Mouse (Mus musculus): ENCODE measurements at regions not wholly inside any gene's neighbourhood (a gene's known extent, or its start where the extent isn't known, plus 50 kb on each side); places are given as distances from the start of the nearest gene placed in this dataset.

DNA sequence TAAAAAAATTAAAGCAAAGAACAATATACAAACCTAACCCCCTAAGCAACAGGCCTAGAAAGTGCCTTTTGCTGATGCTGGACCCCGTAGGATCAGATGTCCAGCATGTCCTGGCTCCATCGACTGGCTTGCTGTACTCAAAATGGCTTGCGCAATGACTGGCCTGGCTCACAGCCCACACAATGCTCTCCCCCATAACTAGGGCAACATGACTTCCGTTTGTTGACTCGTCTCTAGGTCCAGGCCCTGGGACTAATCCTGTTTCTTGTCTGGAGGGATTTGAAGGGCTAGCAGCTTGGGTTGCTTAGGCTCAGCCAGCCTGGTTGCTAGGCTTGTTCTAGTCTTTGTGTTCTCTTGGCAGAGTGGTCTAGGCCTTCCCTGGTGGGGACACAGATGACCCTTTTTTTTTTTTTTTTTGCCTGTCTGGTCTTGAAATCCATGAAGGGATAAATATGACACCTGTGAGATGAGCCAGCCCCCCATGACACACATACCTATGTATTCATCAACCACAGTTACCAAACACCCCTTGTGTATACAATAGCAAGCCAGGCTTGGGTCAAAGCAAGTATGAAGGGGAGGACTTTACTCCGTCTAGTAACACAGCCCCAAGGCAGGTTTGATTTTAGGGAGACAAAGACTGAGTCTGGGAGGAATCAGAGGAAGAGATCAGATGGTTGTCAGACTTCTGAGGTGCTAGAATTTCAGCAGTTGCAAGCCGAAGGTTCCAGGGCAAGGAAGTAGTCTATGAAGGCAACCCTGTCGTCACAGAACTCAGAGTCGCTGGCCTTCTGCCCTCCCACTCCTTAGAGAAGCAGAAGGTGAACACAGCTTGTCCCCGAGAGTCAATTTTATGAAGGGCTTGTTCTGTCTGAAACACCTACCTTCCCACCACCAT is 120.0 kb upstream of the Hes1 start:
- DNase-seq (ENCODE audit: extremely low spot score in 1 of 2, low spot score in 1 of 2): no peak

DNA sequence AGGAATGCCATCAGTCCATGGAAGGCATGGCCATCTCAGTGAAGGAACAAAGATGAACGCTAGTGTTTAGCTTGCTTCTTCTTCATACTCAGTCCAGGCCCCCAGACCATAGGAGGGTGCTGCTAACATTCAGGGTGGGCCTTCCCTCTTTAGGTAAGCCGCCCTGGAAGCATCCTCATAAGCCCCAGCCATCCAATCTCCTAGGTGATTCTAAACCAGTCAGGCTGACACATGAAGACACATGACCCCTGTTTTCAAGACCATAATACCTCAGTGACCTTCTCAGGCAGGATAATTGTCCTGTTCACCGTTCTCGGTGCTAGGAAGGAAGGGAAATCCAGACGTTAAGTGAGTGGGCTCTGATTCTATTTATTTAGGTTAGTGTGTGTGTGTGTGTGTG is 119.2 kb upstream of the Hes1 start:
- no peak for DNase-seq (ENCODE audit: extremely low spot score in 1 of 2, low spot score in 1 of 2)

DNA sequence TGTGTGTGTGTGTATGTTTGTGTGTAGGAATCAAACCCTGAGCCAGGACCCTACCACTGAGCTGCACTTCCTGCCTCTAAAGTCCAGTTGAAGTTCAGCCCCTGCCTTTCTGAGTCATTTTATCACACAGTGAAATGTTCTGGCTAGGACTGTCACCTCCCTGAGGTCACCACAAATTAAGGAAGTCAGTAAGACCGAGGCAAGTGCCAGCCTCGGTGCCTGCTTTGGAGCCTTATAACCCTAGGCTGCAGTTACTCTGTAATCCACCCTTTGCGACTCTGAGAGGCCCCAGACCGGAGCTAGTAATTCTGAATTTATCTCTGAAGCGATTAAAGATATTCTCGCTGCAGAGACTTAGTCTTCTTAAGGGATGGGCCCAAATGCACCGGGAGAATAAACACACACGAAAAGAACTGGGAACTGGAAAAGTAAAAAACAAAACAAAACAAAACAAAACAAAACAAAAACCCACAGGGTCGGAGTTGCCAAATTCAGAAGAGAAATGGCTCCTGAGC is 118.8 kb upstream of the Hes1 start:
- DNase-seq (ENCODE audit: extremely low spot score in 1 of 2, low spot score in 1 of 2): no peak

DNA sequence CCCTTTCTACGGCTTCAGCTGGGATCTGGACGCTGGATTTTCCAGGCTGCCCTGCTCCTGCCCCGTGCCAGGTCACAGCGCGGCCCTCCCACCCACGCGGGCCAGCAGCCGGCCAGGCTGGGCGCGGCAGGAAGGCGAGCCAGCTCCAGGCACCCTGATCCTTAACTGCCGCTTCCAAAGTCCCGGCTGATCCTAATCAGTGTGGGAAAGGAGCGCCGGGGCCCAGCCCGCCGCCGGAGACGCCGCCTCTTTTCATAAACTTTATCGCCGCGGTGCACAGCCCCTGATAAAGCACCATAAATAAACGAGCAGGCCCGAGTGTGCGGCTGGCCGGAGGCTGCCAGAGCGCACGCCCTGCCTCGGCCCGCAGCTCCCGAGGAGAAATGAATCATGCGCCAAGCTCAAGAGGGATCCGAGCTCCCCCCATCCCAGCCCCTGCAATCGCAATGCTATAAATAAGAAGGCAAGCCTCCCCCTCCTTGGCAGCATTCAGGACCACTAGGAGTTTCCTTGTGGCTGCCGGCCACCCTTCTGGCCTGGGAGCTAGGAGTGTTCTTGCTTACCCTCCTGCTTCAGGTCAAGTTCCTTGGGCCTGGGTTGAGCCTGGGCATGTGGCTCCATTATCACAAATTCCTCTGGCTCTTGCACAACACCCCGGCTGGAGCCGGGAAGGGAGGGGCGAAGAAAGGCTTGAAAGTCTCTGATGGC is 118.1 kb upstream of the Hes1 start:
- peak in 1 of 2 experiments; percentile 11 for DNase-seq (ENCODE audit: extremely low spot score in 1 of 2, low spot score in 1 of 2)

DNA sequence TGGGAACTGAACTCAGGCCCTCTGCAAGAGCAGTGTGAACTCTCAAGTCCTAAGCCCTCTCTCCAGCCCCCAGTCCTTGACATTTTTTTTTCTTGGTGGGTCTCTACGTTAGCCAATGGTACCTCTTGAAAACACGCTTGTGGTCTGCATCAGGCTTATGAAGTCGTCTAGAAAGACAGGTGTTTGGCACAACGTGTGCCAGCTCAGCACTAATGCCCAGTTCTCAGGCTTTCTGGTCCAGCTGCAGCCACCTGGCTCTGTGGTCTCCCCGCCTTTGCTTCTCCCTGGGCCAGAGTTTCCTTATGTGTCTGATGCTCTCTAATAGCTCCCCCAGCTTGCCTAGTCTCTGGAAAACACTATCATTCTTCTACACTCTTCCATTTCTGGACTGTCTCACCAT is 117.2 kb upstream of the Hes1 start:
- DNase-seq (ENCODE audit: extremely low spot score in 1 of 2, low spot score in 1 of 2): no peak

DNA sequence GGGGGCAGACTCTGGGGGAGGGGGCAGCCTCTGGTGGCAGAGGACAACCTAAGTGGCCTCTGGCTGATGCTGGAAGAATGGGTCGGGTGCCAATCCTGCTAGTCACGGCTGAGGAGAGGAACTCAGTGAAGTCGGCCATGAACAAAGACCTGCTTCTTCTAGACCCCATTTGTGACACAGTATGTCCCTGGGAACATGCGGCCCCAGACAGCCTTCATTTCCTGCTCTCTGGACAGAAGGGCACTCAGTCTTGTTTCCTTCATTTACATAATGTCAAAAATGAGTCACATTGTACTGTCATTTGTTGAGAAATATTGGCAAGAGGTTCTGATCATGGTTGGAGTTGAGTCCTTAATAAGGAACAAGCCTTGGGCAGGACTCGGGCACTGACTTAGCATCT is 116.5 kb upstream of the Hes1 start:
- DNase-seq (ENCODE audit: extremely low spot score in 1 of 2, low spot score in 1 of 2): no peak

DNA sequence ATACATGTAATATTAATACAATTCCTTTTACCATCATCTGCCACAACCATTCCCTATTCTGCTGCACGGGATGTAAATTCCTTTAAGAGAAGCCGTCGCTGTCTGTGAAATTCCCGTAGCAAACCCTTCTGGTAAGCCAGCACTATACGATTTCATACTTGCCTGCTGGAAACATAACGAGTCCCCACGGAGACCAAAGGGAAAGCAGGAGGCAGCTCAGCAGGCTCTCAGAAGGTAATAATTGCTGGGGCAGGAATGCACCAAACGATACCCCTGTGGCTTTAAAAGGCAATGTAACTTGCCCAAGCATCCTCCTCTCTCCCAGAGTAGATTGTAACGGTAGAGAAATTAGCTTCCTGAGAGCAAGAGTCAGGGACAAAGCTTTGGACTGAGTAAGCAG is 114.0 kb upstream of the Hes1 start:
- no peak for DNase-seq (ENCODE audit: extremely low spot score in 1 of 2, low spot score in 1 of 2)

DNA sequence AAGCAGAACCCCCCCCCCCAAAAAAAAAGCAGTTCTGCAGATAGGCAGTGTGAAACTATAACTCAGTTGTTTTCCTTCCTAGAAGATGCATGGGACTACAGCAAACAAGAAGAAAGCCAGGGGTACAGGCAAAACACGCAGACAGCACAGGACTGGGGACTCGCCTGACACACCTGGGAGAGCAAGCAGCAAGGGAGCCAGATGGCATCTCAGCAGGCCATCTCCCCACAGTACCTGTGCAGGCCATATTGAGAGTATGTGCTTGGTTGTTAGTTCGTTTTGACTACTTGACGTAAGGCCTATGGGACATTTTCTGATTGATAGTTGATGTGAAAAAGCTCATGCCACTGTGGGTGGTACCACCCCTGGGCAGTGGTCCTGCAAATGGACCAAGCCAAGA is 113.4 kb upstream of the Hes1 start:
- DNase-seq (ENCODE audit: extremely low spot score in 1 of 2, low spot score in 1 of 2): no peak

DNA sequence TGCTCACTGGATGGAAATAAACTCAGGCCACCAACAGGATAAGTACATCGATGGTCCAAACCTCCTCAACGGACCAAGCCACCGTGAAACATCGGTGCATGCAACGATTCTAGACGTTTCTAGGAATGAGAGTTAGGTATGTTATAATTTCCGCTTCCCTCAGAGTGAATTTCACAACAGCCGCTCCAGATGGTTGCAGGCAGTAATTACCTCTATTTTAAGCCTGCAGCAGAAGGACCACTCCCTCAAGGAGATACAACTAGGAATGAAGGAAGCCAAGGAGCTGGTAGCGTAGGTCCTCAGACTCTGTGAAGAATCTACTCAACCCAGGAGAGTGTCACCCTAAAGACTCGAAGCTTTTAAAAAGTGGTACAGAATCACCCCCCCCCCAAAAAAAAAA is 109.5 kb upstream of the Hes1 start:
- no peak for DNase-seq (ENCODE audit: extremely low spot score in 1 of 2, low spot score in 1 of 2)

DNA sequence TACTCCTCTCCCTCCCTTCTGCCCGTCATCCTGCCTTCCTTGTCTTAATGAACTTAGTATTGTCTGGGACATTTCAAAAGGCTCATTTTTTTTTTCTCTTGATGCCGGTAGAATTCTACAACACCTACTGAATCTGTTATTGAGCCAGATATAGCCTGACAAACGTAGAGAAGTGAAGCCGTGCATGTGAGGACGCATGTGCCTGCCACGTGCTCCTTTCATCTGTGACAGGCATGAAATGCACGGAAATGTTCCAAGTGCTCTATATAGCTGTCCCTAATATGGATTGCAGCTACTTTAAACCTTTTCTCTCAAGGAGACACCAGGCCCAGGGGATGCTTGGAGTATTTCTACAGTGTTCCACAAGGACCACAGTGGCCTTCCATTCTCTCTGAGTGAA is 107.3 kb upstream of the Hes1 start:
- no peak for DNase-seq (ENCODE audit: extremely low spot score in 1 of 2, low spot score in 1 of 2)

DNA sequence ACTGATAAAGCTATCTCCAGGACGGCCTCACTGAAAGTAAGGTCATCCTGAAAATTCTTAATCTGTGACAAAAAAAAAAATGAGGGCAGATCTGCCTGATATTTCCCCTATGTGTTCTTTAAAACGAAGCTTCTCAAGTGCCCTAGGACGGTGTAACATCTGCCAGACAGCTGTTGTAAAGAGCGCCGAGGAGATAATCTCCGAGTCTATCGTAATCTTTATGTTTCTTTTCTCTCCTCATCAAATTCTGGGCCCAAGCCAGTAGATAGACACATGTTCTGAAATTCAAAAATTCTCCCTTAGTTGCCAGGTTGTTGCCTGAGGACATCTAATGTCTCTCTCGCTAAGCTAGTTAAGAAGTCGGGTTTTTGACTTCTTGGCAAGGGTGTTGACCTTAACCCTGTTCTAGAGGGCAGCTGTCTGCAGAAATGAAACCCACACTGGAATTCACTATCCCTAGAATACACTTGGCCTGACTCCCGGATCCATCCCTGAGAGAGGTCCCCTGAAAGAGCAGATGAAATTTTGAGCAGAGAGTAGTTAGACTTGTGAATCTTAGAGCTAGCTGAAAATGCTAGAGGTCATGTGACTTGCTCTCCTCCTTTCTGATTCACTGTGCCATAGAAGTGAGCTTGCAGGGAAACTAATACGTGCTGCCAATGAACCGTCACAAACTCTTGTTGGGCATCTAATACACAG is 104.1 kb upstream of the Hes1 start:
- no peak for DNase-seq (ENCODE audit: extremely low spot score in 1 of 2, low spot score in 1 of 2)

DNA sequence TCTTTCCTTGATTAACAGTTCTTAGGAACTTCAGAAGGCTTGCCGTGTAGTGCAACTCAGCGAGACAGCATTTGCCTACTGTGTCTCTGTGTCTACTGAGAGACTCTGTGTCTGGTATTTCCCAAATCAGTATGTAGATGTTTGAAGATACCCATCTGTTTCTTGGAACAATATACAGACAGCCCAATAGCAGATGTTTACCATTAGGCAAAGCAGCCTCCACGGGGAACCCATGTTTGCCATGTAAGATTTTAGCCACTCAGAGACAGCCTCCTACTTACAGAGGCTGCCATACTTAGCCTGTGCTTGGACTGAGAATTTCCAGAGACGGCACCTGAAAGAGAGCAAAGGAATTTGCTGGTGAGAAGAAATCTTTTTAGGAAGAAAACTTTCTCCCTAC is 100.9 kb upstream of the Hes1 start:
- no peak for DNase-seq (ENCODE audit: extremely low spot score in 1 of 2, low spot score in 1 of 2)

DNA sequence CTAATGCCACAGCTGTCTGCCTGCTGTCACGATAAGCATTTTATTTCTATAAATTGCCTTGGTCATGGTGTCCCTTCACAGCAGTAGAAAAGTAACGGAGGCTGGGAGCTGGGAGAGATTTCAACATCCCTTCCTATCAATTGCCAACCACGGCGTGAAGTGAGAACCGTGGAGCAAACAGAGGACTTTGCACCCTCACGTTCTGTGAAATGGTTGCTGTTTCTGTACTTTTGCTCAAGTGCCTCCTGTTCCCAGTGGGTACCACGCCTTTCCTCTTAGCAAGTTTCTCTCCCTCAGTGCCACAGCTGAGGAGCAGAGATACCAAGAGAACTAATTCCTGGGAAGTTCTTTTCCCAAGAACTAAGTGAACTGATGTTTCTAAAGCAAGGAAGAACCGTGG is 99.6 kb upstream of the Hes1 start:
- DNase-seq (ENCODE audit: extremely low spot score in 1 of 2, low spot score in 1 of 2): no peak

DNA sequence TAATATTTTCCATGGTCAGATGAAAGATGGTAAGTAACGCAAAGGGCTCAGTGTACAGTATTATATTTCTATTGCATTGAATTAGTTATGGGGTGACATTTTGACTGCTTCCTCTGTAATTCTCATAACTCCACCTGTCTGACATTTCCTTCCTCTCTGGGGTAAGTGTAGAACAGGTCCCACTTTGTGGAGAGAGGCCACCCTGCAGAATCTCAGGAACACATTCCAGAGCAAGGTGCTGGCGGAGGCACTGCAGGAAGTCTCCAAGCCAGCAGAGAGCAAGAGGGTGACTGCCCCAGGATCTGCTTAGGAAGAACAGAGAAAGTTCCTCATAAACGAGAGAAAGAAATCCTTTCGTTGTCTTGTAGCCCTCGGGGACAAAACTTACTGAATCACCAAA is 95.4 kb upstream of the Hes1 start:
- DNase-seq (ENCODE audit: extremely low spot score in 1 of 2, low spot score in 1 of 2): no peak

DNA sequence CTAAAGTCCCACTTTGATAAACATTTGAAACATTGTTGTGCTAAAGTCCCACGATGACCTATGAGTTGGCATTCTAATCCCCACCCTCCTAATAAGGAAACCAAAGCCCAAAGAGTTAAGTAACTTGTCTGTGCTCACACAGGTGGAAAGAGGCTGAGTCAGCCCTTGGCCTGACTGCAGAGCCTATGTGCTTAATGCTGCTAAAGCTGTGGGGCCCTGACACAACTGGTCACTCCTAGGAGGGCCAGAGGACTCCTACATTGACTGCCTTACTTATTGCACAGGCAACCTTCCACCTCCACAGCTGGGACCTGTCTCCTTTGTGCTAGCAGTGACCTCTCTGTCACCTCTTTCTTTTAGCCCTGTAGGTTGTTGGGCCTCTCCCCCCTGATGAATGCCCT is 91.4 kb upstream of the Hes1 start:
- no peak for DNase-seq (ENCODE audit: extremely low spot score in 1 of 2, low spot score in 1 of 2)

DNA sequence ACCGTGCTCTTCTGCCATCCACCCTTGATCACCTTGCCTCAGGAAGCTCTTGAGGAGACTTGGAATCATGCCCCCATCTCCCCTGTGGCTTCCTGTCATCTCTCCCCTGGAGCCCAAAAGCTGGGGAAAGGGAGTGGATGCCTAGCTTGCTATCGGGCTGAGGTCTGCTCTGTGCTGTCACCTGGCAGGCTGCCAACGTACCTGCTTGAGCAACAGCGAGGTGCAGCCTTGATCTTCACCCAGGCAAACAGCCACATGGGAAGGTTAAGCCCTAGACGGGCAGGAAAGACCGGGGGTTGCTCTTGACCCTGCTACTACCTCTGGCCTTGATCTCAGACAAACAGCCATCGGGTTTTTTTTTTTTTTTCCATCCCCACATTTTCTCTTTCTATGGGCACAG is 90.9 kb upstream of the Hes1 start:
- no peak for DNase-seq (ENCODE audit: extremely low spot score in 1 of 2, low spot score in 1 of 2)

DNA sequence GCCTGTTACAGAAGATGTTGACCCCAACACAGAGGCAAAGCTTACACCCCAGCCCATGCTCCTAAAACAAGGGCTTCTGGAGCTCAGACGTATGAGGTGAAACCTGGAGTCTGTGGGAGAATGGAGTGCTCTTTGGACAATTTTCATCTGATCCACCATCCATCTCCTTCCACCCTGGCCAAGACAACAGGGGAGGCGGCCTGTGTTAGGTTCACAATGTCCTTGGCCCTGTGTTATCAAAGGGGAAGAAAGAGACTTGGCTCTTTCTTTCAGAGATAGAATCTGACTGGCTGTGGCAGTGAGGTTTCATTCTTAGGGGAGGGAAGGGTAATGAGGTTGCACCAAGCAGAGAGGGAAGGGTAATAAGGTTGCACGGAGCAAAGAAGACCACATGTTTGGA is 88.4 kb upstream of the Hes1 start:
- no peak for DNase-seq (ENCODE audit: extremely low spot score in 1 of 2, low spot score in 1 of 2)

DNA sequence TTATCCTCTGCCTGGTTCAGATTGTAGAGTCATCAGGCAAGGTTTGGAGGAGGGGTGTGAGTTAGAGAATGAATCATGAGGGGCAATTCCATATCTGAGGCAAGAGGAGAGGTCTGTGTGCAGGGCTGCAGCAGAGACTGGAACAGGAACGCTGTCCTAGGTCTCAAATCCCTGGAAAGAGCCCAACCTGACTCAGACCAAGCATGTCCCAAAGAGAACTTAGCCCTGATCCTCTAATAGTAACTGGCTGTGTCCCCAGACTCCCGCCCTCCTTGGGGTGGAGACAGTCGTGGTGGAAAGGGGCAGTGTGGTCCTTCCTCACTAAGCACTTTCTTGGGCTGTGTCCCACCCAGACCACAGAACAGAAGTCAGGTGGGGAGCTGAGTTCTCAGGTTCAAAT is 87.2 kb upstream of the Hes1 start:
- no peak for DNase-seq (ENCODE audit: extremely low spot score in 1 of 2, low spot score in 1 of 2)

DNA sequence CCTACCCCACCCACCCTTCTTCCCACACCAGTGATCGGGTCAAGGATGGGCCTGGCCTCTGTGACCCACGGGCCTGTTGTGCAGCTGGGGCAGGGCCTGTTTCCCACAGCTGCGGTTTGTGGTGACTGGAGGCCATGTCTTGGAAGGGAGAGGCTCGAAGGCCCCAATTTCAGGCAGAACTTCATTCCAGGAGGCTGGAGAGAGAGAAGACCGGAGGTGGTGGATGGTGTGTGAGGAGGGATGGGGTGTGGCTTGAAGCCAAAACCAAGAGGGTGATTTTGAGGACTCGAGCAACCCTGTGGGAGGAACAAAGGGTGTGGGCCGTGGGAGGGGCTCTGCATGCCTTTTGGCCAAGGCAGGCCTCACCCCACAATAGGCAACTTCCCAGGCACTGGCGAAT is 86.5 kb upstream of the Hes1 start:
- no peak for DNase-seq (ENCODE audit: extremely low spot score in 1 of 2, low spot score in 1 of 2)

DNA sequence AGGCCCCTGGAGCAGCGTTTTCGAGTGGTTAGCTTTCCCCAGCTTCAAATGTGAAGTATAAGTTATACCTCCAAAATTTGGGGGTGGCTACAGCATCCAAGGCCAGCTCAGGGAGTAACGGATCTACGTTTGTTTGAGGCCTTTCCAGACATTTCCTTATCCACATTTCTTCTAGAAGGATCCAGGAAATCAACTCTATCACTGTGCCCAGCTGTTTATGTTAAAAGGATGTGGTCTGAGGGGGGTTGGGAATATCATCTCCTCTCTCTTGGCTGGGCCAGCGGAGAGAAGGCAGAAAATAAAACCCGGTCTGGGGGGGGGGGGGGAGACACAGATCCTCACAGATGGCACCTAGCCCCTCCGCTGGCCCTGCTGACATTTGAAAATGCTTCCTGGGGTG is 85.1 kb upstream of the Hes1 start:
- DNase-seq (ENCODE audit: extremely low spot score in 1 of 2, low spot score in 1 of 2): no peak

DNA sequence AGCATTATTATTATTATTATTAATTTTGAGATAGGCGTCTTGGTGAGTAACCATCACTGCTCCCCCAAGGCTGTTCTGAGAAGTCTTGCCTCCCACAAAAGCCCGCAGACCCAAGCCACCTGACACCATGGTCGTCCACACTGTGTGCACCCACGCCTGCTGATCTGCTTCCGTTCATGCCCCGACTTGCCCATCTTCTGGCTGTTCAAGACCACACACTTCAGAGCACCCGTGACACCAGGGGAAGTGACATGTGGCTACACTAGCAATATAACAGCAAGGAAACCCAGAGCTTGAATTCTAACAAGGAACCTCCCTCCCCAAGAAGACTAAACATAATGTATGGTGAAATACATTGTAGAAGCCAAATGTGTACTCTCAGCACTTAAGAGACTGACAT is 82.6 kb upstream of the Hes1 start:
- no peak for DNase-seq (ENCODE audit: extremely low spot score in 1 of 2, low spot score in 1 of 2)
